Mouse (Mus musculus): ENCODE measurements at regions not wholly inside any gene's neighbourhood (a gene's known extent, or its start where the extent isn't known, plus 50 kb on each side); places are given as distances from the start of the nearest gene placed in this dataset.

DNA sequence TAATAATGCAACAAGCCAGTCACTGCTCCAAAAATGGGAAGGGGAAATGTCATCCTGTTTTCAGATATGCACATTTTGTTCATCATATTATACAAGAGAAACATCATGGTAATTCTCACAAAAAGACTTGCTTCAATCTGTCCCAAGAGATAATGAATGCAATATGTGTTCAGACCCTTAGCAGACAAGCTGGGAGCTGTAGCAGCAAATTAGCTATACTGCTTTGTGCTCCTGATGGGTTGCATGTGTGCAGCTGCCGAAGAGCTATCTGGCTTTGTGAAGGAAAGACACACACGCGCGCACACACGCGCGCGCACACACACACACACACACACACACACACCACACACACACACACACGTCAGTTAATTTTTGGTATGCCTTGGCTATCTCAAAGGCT is 441.9 kb downstream of the Tm4sf1 start:
- Histone ChIP-seq H3K36me3 (ENCODE audit: control insufficient read depth, insufficient read depth, low read length) (no peaks in the 10 kb centered on the region), H3K9ac (ENCODE audit: low read length) (no peak overlapping the region), H3K27ac (ENCODE audit: low read length) (no peak overlapping the region), H3K27me3 (ENCODE audit: control insufficient read depth, insufficient read depth, low read length) (no peaks in the 10 kb centered on the region), H3K4me3 (replicated peaks; ENCODE audit: low read length) (no peak overlapping the region), H3K4me1 (ENCODE audit: control insufficient read depth, insufficient read depth, low read length) (no peaks in the 10 kb centered on the region), H3K9me3 (replicated peaks; ENCODE audit: control insufficient read depth, low read length) (no peaks in the 10 kb centered on the region), H3K4me2 (ENCODE audit: low read depth, low read length) (no peak overlapping the region)
- 93% methylated on average over 9 of the region's 9 CpGs for WGBS
- no peak for ATAC-seq (ENCODE audit: insufficient read depth, low FRiP score)

GRCm38 (mm10) chr3:56845462-56845770 is 456.4 kb downstream of the Tm4sf1 start:
- 83% methylated on average over 1 of the region's 1 CpGs for WGBS
- ATAC-seq (ENCODE audit: insufficient read depth, low FRiP score), result no peak
- Histone ChIP-seq H3K9me3 (replicated peaks; ENCODE audit: control insufficient read depth, low read length) (no peaks in the 10 kb centered on the region), H3K4me1 (ENCODE audit: control insufficient read depth, insufficient read depth, low read length) (no peaks in the 10 kb centered on the region), H3K4me2 (ENCODE audit: low read depth, low read length) (no peak overlapping the region), H3K9ac (ENCODE audit: low read length) (no peak overlapping the region), H3K36me3 (ENCODE audit: control insufficient read depth, insufficient read depth, low read length) (no peaks in the 10 kb centered on the region), H3K27me3 (ENCODE audit: control insufficient read depth, insufficient read depth, low read length) (no peaks in the 10 kb centered on the region), H3K27ac (ENCODE audit: low read length) (no peak overlapping the region), H3K4me3 (replicated peaks; ENCODE audit: low read length) (no peak overlapping the region)

- Histone ChIP-seq H3K4me3 (replicated peaks; ENCODE audit: low read length) (no peak overlapping the region), H3K9ac (ENCODE audit: low read length) (no peak overlapping the region), H3K9me3 (replicated peaks; ENCODE audit: control insufficient read depth, low read length) (no peaks in the 10 kb centered on the region), H3K4me1 (ENCODE audit: control insufficient read depth, insufficient read depth, low read length) (no peaks in the 10 kb centered on the region), H3K27ac (ENCODE audit: low read length) (no peak overlapping the region), H3K4me2 (ENCODE audit: low read depth, low read length) (no peak overlapping the region), H3K27me3 (ENCODE audit: control insufficient read depth, insufficient read depth, low read length) (no peaks in the 10 kb centered on the region), H3K36me3 (ENCODE audit: control insufficient read depth, insufficient read depth, low read length) (no peaks in the 10 kb centered on the region)
- 45% methylated on average over 6 of the region's 6 CpGs for WGBS
- ATAC-seq (ENCODE audit: insufficient read depth, low FRiP score), result no peak
Measured at GRCm38 (mm10) chr3:56844681-56845461, 456.9 kb downstream of the Tm4sf1 start.

DNA sequence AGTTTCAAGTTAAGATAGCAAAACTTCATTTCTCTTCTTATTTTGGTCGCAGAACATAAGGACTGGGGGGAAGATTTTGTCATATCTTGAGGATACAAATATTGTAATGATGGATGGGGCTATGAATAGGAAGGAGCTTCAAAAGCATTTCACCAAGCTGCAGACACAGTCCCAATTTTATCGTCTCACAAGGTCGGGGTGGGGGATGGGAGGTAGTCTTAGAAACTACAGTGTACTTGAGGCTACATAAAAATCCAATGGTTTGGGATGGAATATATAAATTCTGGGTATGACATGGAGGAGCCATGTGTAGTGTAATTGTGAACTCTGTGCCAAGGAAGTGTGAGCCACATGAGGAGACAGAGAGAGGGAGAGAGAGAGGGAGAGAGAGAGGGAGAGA is 464.6 kb downstream of the Tm4sf1 start:
- Histone ChIP-seq H3K4me2 (ENCODE audit: low read depth, low read length) (no peak overlapping the region), H3K9ac (ENCODE audit: low read length) (no peak overlapping the region), H3K36me3 (ENCODE audit: control insufficient read depth, insufficient read depth, low read length) (no peaks in the 10 kb centered on the region), H3K9me3 (replicated peaks; ENCODE audit: control insufficient read depth, low read length) (no peaks in the 10 kb centered on the region), H3K4me3 (replicated peaks; ENCODE audit: low read length) (no peak overlapping the region), H3K27ac (ENCODE audit: low read length) (no peak overlapping the region), H3K4me1 (ENCODE audit: control insufficient read depth, insufficient read depth, low read length) (no peaks in the 10 kb centered on the region), H3K27me3 (ENCODE audit: control insufficient read depth, insufficient read depth, low read length) (no peaks in the 10 kb centered on the region)
- WGBS, result 73% methylated on average over 3 of the region's 3 CpGs
- no peak for ATAC-seq (ENCODE audit: insufficient read depth, low FRiP score)

DNA sequence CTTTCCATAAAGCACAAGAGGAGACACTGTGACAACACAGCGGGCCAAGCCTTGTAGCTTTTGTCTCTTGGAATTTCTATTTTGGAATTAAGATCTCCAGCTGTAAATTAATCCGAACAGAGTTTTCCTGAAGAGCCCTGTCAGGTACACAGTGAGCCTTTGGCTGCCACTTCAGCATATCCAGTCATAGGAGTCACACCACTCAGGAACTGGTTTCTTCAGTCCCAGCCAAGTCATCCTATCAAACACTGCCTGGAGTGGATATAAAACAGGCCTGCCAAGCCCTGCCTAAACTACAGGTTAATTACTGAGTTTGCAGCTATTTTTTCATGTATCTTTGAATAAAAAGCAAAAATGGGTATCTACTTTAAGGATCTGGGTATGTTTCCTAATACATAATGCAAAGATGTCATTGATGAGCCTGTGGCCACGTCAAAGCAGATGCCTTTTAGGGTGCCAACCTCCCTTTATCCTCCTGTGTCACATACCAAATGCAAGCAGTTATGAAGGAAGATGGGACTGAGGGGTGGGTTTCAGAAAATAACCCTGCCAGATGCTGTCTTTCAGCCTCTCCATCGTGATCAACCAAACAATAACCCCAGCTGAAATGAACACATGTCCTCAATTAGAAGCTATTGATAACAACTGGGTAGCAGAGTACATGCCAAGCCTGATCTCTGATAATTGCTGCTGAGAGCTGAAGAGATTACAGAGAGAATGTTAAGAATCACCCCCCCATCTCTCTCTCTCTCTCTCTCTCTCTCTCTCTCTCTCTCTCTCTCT is 471.3 kb downstream of the Tm4sf1 start:
- Histone ChIP-seq H3K36me3 (ENCODE audit: control insufficient read depth, insufficient read depth, low read length) (no peaks in the 10 kb centered on the region), H3K4me3 (replicated peaks; ENCODE audit: low read length) (no peak overlapping the region), H3K9ac (ENCODE audit: low read length) (no peak overlapping the region), H3K4me2 (ENCODE audit: low read depth, low read length) (no peak overlapping the region), H3K4me1 (ENCODE audit: control insufficient read depth, insufficient read depth, low read length) (no peaks in the 10 kb centered on the region), H3K27me3 (ENCODE audit: control insufficient read depth, insufficient read depth, low read length) (no peaks in the 10 kb centered on the region), H3K9me3 (replicated peaks; ENCODE audit: control insufficient read depth, low read length) (no peaks in the 10 kb centered on the region), H3K27ac (ENCODE audit: low read length) (no peak overlapping the region)
- ATAC-seq (ENCODE audit: insufficient read depth, low FRiP score), result no peak
- 75% methylated on average over 4 of the region's 4 CpGs for WGBS

- Histone ChIP-seq H3K27me3 (ENCODE audit: control insufficient read depth, insufficient read depth, low read length) (no peaks in the 10 kb centered on the region), H3K4me2 (ENCODE audit: low read depth, low read length) (no peak overlapping the region), H3K36me3 (ENCODE audit: control insufficient read depth, insufficient read depth, low read length) (no peaks in the 10 kb centered on the region), H3K4me1 (ENCODE audit: control insufficient read depth, insufficient read depth, low read length) (no peaks in the 10 kb centered on the region), H3K9me3 (replicated peaks; ENCODE audit: control insufficient read depth, low read length) (no peaks in the 10 kb centered on the region), H3K4me3 (replicated peaks; ENCODE audit: low read length) (no peak overlapping the region), H3K9ac (ENCODE audit: low read length) (no peak overlapping the region), H3K27ac (ENCODE audit: low read length) (no peak overlapping the region)
- ATAC-seq (ENCODE audit: insufficient read depth, low FRiP score), result no peak
- 80% methylated on average over 4 of the region's 4 CpGs for WGBS
Measured at GRCm38 (mm10) chr3:56824157-56824556, 477.6 kb downstream of the Tm4sf1 start.

GRCm38 (mm10) chr3:56810548-56811071 is 491.2 kb downstream of the Tm4sf1 start:
- H3K9me3 ChIP-seq (replicated peaks; ENCODE audit: control insufficient read depth, low read length), result no peaks in the 10 kb centered on the region
- no peak overlapping the region for H3K4me3 ChIP-seq (replicated peaks; ENCODE audit: low read length)
- ATAC-seq (ENCODE audit: insufficient read depth, low FRiP score), result no peak
- no peak overlapping the region for H3K27ac ChIP-seq (ENCODE audit: low read length)
- no peak overlapping the region for H3K9ac ChIP-seq (ENCODE audit: low read length)
- H3K27me3 ChIP-seq (ENCODE audit: control insufficient read depth, insufficient read depth, low read length), result no peaks in the 10 kb centered on the region
- H3K4me1 ChIP-seq (ENCODE audit: control insufficient read depth, insufficient read depth, low read length), result no peaks in the 10 kb centered on the region
- 72% methylated on average over 1 of the region's 1 CpGs for WGBS
- no peaks in the 10 kb centered on the region for H3K36me3 ChIP-seq (ENCODE audit: control insufficient read depth, insufficient read depth, low read length)
- no peak overlapping the region for H3K4me2 ChIP-seq (ENCODE audit: low read depth, low read length)

GRCm38 (mm10) chr3:56793054-56793453 is 508.7 kb downstream of the Tm4sf1 start:
- no peak for ATAC-seq (ENCODE audit: insufficient read depth, low FRiP score)

DNA sequence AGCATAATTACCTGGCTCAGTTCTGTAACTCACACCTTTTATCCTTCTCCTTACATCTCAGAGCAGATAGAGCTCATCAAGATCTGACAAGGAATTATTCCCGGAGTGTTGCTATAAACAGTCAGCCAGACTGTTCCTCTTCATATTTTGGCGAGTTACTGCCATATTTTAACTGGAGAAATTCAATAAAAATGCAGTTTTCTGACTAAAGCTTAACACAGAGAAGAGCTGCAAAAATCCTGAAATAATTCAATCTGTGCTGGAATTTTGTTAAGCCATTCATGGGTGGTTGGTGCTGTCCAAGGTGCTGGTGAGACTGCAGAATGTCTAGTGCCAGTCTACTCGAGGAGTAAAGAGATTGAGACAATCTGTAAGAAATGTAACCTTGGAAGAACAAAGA is 512.6 kb downstream of the Tm4sf1 start:
- Histone ChIP-seq H3K4me2 (ENCODE audit: low read depth, low read length) (no peak overlapping the region), H3K9ac (ENCODE audit: low read length) (no peak overlapping the region), H3K27ac (ENCODE audit: low read length) (no peak overlapping the region), H3K9me3 (replicated peaks; ENCODE audit: control insufficient read depth, low read length) (no peaks in the 10 kb centered on the region), H3K4me1 (ENCODE audit: control insufficient read depth, insufficient read depth, low read length) (no peaks in the 10 kb centered on the region), H3K27me3 (ENCODE audit: control insufficient read depth, insufficient read depth, low read length) (no peaks in the 10 kb centered on the region), H3K4me3 (replicated peaks; ENCODE audit: low read length) (no peak overlapping the region), H3K36me3 (ENCODE audit: control insufficient read depth, insufficient read depth, low read length) (no peaks in the 10 kb centered on the region)
- ATAC-seq (ENCODE audit: insufficient read depth, low FRiP score), result no peak
- 35% methylated on average over 3 of the region's 3 CpGs for WGBS

More at GRCm38 (mm10) chr3:56793054-56793453, 508.7 kb downstream of the Tm4sf1 start:
- no peak overlapping the region for H3K4me3 ChIP-seq (replicated peaks; ENCODE audit: low read length)
- no peak overlapping the region for H3K4me2 ChIP-seq (ENCODE audit: low read depth, low read length)
- no peaks in the 10 kb centered on the region for H3K9me3 ChIP-seq (replicated peaks; ENCODE audit: control insufficient read depth, low read length)
- no peaks in the 10 kb centered on the region for H3K27me3 ChIP-seq (ENCODE audit: control insufficient read depth, insufficient read depth, low read length)
- no peaks in the 10 kb centered on the region for H3K4me1 ChIP-seq (ENCODE audit: control insufficient read depth, insufficient read depth, low read length)
- H3K9ac ChIP-seq (ENCODE audit: low read length), result no peak overlapping the region
- no peaks in the 10 kb centered on the region for H3K36me3 ChIP-seq (ENCODE audit: control insufficient read depth, insufficient read depth, low read length)
- H3K27ac ChIP-seq (ENCODE audit: low read length), result no peak overlapping the region
- WGBS, result 75% methylated on average over 1 of the region's 1 CpGs

All from stomach, embryonic 16.5 days (tissue).